Mouse (Mus musculus) C2C12 (cell line): ENCODE data around the gene Col18a1. TPM values are rescaled to one million over a fixed set of nuclear protein-coding genes. Genes with fewer than 3 reads are reported as not detected.
A peak's percentile ranks its signal among the peaks of the same experiment; 100 is the strongest.

Source experiments
- H3K27me3 ChIP-seq: one replicate; pipeline ENCODE4 v1.6.1; 2011; ENCODE audit not compliant: control insufficient read depth, insufficient read depth, insufficient read length
- H3K36me3 ChIP-seq: one replicate; pipeline ENCODE4 v1.6.1; 2011; ENCODE audit not compliant: control insufficient read depth, insufficient read depth
- H3K4me3 ChIP-seq: one replicate; pipeline ENCODE4 v1.5.1; 2011; ENCODE audit warnings: mild to moderate bottlenecking, control low read depth; ENCODE audit not compliant: poor library complexity, insufficient read depth, severe bottlenecking
- H3K79me2 ChIP-seq: one replicate; pipeline ENCODE4 v1.6.1; 2011; ENCODE audit not compliant: control insufficient read depth, insufficient read depth
- H3K79me3 ChIP-seq: one replicate; pipeline ENCODE4 v1.6.1; 2011; ENCODE audit warnings: low read depth, control low read depth
- H3ac ChIP-seq: one replicate; pipeline ENCODE3; 2011; ENCODE audit warnings: low read depth; ENCODE audit not compliant: control insufficient read depth, insufficient read length
- CEBPB ChIP-seq: IDR thresholded peaks from one replicate; pipeline ENCODE4 v1.6.1; 2011; ENCODE audit warnings: low read depth, mild to moderate bottlenecking, control low read depth, moderate library complexity
- CTCF ChIP-seq: IDR thresholded peaks from one replicate; pipeline ENCODE4 v1.5.1; 2011; ENCODE audit not compliant: control insufficient read depth, insufficient read depth, insufficient read length
- FOSL1 ChIP-seq: IDR thresholded peaks from one replicate; pipeline ENCODE4 v1.8.0; 2011; ENCODE audit warnings: mild to moderate bottlenecking, low read length; ENCODE audit not compliant: poor library complexity, insufficient read depth, severe bottlenecking
- MAX ChIP-seq: IDR thresholded peaks from one replicate; pipeline ENCODE4 v1.6.1; 2011; ENCODE audit warnings: mild to moderate bottlenecking, control low read depth
- MYOD1 ChIP-seq: IDR thresholded peaks from one replicate; pipeline ENCODE4 v1.6.1; 2011; ENCODE audit warnings: low read depth; ENCODE audit not compliant: control insufficient read depth, insufficient read length
- MYOG ChIP-seq: IDR thresholded peaks from one replicate; pipeline ENCODE4 v1.6.1; 2011; ENCODE audit not compliant: control insufficient read depth, insufficient read length; ENCODE audit errors: extremely low read depth
- USF1 ChIP-seq: IDR thresholded peaks from one replicate; pipeline ENCODE4 v1.6.1; 2011; ENCODE audit warnings: low read depth, mild to moderate bottlenecking, control low read depth, moderate library complexity
- polyA plus RNA-seq: library from polyadenylated mRNA; unstranded; fragments of >200 nt; fragmentation: generic; extraction: Trizol; gene quantifications from one replicate; pipeline ENCODE4 v1.2.1, GENCODE M21; 2012; ENCODE audit warnings: missing spikeins

Gene Col18a1
- polyA plus RNA-seq, 1 experiment = 177 TPM

DNA sequence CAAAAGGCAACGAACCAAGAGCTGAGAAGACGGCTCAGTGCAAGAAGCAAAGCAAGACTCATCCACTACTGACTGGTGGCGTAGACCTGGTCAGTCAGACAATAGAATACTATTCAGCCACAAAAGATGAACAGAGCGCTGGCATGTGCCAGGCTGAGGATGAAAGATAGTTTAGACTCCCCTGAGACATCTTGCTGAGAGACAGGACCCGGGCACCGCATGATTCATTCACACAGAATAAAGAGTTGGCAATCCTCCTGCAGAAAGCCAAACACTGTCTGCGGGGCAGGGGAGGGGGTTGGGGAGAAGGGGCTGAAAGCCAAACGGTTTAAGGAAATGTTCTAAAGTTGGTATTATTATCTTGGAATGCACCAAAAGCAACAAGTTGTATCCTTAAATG, 42.4 kb downstream of the Col18a1 start:
- peaks cover 90% of the 10 kb centered on the region for H3K79me2 ChIP-seq
- TF ChIP-seq MAX = peak; percentile 85
- TF ChIP-seq USF1 = no peak
- TF ChIP-seq MYOG = no peak
- TF ChIP-seq FOSL1 = peak; percentile 78
- TF ChIP-seq CTCF = no peak
- TF ChIP-seq MYOD1 = no peak
- TF ChIP-seq CEBPB = no peak

GRCm38 (mm10) chr10:77121287-77122022, 44.9 kb downstream of the Col18a1 start:
- H3K36me3 ChIP-seq = peaks cover 15% of the 10 kb centered on the region
- no peaks in the 10 kb centered on the region for H3K27me3 ChIP-seq
- no peak overlapping the region for H3K4me3 ChIP-seq
- no peak overlapping the region for H3ac ChIP-seq
- H3K79me2 ChIP-seq = peaks cover 90% of the 10 kb centered on the region
- TF ChIP-seq FOSL1 (peak; percentile 75), MAX (no peak)
- H3K79me3 ChIP-seq = peaks cover 64% of the 10 kb centered on the region

More for the DNA sequence above, 42.4 kb downstream of the Col18a1 start:
- no peak overlapping the region for H3K4me3 ChIP-seq
- H3K79me3 ChIP-seq = peaks cover 62% of the 10 kb centered on the region
- H3K27me3 ChIP-seq = no peaks in the 10 kb centered on the region
- H3ac ChIP-seq = no peak overlapping the region
- peaks cover 24% of the 10 kb centered on the region for H3K36me3 ChIP-seq

- Histone ChIP-seq H3K36me3 (peaks cover 14% of the 10 kb centered on the region), H3K79me2 (peaks cover 90% of the 10 kb centered on the region), H3ac (no peak overlapping the region), H3K4me3 (no peak overlapping the region), H3K79me3 (peaks cover 68% of the 10 kb centered on the region), H3K27me3 (no peaks in the 10 kb centered on the region)
- TF ChIP-seq FOSL1 (no peak), MYOD1 (no peak), CEBPB (no peak), MAX (no peak), CTCF (peak; percentile 8)
These were observed 45.8 kb downstream of the Col18a1 start for GRCm38 (mm10) chr10:77120501-77120900.

DNA sequence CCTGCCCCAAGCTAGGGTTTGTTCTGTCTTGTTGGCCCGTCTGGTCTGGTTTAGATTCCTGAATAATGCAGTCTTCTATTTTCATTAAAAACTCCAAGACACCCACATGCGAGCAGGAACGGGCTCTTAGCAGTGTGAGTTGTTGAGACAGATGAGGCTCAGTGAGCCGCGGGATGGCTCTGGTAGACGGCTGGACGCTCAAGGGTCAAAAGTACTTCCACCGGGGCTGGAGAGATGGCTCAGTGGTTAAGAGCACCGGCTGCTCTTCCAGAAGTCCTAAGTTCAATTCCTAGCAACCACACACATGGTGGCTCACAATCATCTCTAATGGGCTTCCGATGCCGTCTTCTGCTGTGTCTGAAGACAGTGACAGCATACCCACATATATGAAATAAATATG, 46.9 kb downstream of the Col18a1 start:
- H3K36me3 ChIP-seq = peaks cover 11% of the 10 kb centered on the region
- H3K4me3 ChIP-seq = no peak overlapping the region
- H3K79me3 ChIP-seq = peaks cover 68% of the 10 kb centered on the region
- H3K27me3 ChIP-seq = no peaks in the 10 kb centered on the region
- H3K79me2 ChIP-seq = peaks cover 90% of the 10 kb centered on the region
- no peak for TF ChIP-seq MYOG
- TF ChIP-seq CTCF = no peak
- TF ChIP-seq FOSL1 = no peak
- TF ChIP-seq USF1 = no peak
- no peak for TF ChIP-seq CEBPB
- no peak for TF ChIP-seq MYOD1
- TF ChIP-seq MAX = no peak
- H3ac ChIP-seq = no peak overlapping the region

- Histone ChIP-seq H3K79me2 (peaks cover 97% of the 10 kb centered on the region), H3ac (no peak overlapping the region), H3K36me3 (peaks cover 15% of the 10 kb centered on the region), H3K4me3 (no peak overlapping the region), H3K27me3 (no peaks in the 10 kb centered on the region), H3K79me3 (peaks cover 74% of the 10 kb centered on the region)
- TF ChIP-seq USF1 = no peak
- TF ChIP-seq CEBPB = no peak
- no peak for TF ChIP-seq MYOD1
- TF ChIP-seq FOSL1 = no peak
- TF ChIP-seq MYOG = no peak
These were observed 48.0 kb downstream of the Col18a1 start for GRCm38 (mm10) chr10:77118361-77118760.
